Mouse (Mus musculus): ENCODE measurements around the gene Cst6. TPM values are rescaled to one million over a fixed set of nuclear protein-coding genes. Genes with fewer than 3 reads are reported as not detected.
A peak's percentile ranks its signal among the peaks of the same experiment; 100 is the strongest.

Cst6 gene
- total and polyA plus RNA-seq, 2 experiments from 2014 or later = 0.76 to 9.6 TPM

GRCm38 (mm10) chr19:5335441-5335840 lies 13.9 kb downstream of the Cst6 start, which contains the start of gene Catsper1:
TSS of gene Catsper1 (plus strand) at chr19:5335741.
- Histone ChIP-seq H3K27ac (ENCODE audit: low read depth, low read length) (no peak within 1 kb of the TSS), H3K4me2 (ENCODE audit: low read depth) (no peak within 1 kb of the TSS), H3K4me1 (ENCODE audit: insufficient read depth) (no peaks in the 10 kb centered on the region), H3K27me3 (ENCODE audit: insufficient read depth, low read length) (no peaks in the 10 kb centered on the region), H3K9me3 (ENCODE audit: low read length) (no peaks in the 10 kb centered on the region), H3K36me3 (ENCODE audit: insufficient read depth) (no peaks in the 10 kb centered on the region), H3K4me3 (ENCODE audit: low read depth, low read length) (no peak within 1 kb of the TSS), H3K9ac (no peak within 1 kb of the TSS)
- WGBS = 86% methylated on average over 6 of the region's 6 CpGs
- DNase-seq (no peak), ATAC-seq (no peak)
- TF ChIP-seq CTCF (IDR thresholded peaks at IDR 0.05; ENCODE audit: low read depth) = no peak

GRCm38 (mm10) chr19:5334741-5335140 lies 14.6 kb downstream of the Cst6 start:
- Histone ChIP-seq H3K4me3 (ENCODE audit: low read depth, low read length) (no peak overlapping the region), H3K36me3 (ENCODE audit: insufficient read depth) (no peaks in the 10 kb centered on the region), H3K4me1 (ENCODE audit: insufficient read depth) (no peaks in the 10 kb centered on the region), H3K27me3 (ENCODE audit: insufficient read depth, low read length) (no peaks in the 10 kb centered on the region), H3K9me3 (ENCODE audit: low read length) (no peaks in the 10 kb centered on the region), H3K27ac (ENCODE audit: low read depth, low read length) (no peak overlapping the region), H3K4me2 (ENCODE audit: low read depth) (no peak overlapping the region), H3K9ac (no peak overlapping the region)
- ATAC-seq (no peak), DNase-seq (no peak)
- 78% methylated on average over 5 of the region's 5 CpGs for WGBS
- no peak for TF ChIP-seq CTCF (IDR thresholded peaks at IDR 0.05; ENCODE audit: low read depth)

- TF ChIP-seq CTCF (IDR thresholded peaks at IDR 0.05; ENCODE audit: low read depth) = no peak
- Histone ChIP-seq H3K4me2 (ENCODE audit: low read depth) (no peak overlapping the region), H3K27me3 (ENCODE audit: insufficient read depth, low read length) (no peaks in the 10 kb centered on the region), H3K27ac (ENCODE audit: low read depth, low read length) (no peak overlapping the region), H3K9ac (no peak overlapping the region), H3K4me3 (ENCODE audit: low read depth, low read length) (no peak overlapping the region), H3K4me1 (ENCODE audit: insufficient read depth) (no peaks in the 10 kb centered on the region), H3K9me3 (ENCODE audit: low read length) (no peaks in the 10 kb centered on the region), H3K36me3 (ENCODE audit: insufficient read depth) (no peaks in the 10 kb centered on the region)
- DNase-seq = no peak
- no peak for ATAC-seq
- 81% methylated on average over 19 of the region's 19 CpGs for WGBS
These were observed 21.4 kb downstream of the Cst6 start for GRCm38 (mm10) chr19:5327970-5328369.

GRCm38 (mm10) chr19:5323801-5324200 lies 25.6 kb downstream of the Cst6 start:
- no peak for TF ChIP-seq CTCF (IDR thresholded peaks at IDR 0.05; ENCODE audit: low read depth)
- no peak overlapping the region for H3K4me2 ChIP-seq (ENCODE audit: low read depth)
- no peaks in the 10 kb centered on the region for H3K36me3 ChIP-seq (ENCODE audit: insufficient read depth)
- no peak overlapping the region for H3K27ac ChIP-seq (ENCODE audit: low read depth, low read length)
- DNase-seq (no peak), ATAC-seq (no peak)
- H3K9ac ChIP-seq = no peak overlapping the region
- H3K4me1 ChIP-seq (ENCODE audit: insufficient read depth) = no peaks in the 10 kb centered on the region
- H3K27me3 ChIP-seq (ENCODE audit: insufficient read depth, low read length) = no peaks in the 10 kb centered on the region
- no peak overlapping the region for H3K4me3 ChIP-seq (ENCODE audit: low read depth, low read length)
- no peaks in the 10 kb centered on the region for H3K9me3 ChIP-seq (ENCODE audit: low read length)
- 60% methylated on average over 17 of the region's 17 CpGs for WGBS

- Histone ChIP-seq H3K27ac (ENCODE audit: low read depth, low read length) (no peak overlapping the region), H3K9ac (no peak overlapping the region), H3K27me3 (ENCODE audit: insufficient read depth, low read length) (no peaks in the 10 kb centered on the region), H3K4me3 (ENCODE audit: low read depth, low read length) (no peak overlapping the region), H3K36me3 (ENCODE audit: insufficient read depth) (no peaks in the 10 kb centered on the region), H3K4me2 (ENCODE audit: low read depth) (no peak overlapping the region), H3K4me1 (ENCODE audit: insufficient read depth) (no peaks in the 10 kb centered on the region), H3K9me3 (ENCODE audit: low read length) (no peaks in the 10 kb centered on the region)
- DNase-seq (no peak), ATAC-seq (no peak)
- TF ChIP-seq CTCF (IDR thresholded peaks at IDR 0.05; ENCODE audit: low read depth) = no peak
- 90% methylated on average over 8 of the region's 8 CpGs for WGBS
These were observed 36.2 kb downstream of the Cst6 start for GRCm38 (mm10) chr19:5313189-5313588.

GRCm38 (mm10) chr19:5309025-5309424 lies 40.3 kb downstream of the Cst6 start:
- Histone ChIP-seq H3K9me3 (ENCODE audit: low read length) (no peaks in the 10 kb centered on the region), H3K9ac (no peak overlapping the region), H3K27ac (ENCODE audit: low read depth, low read length) (no peak overlapping the region), H3K36me3 (ENCODE audit: insufficient read depth) (peaks cover 31% of the 10 kb centered on the region), H3K27me3 (ENCODE audit: insufficient read depth, low read length) (no peaks in the 10 kb centered on the region), H3K4me2 (ENCODE audit: low read depth) (no peak overlapping the region), H3K4me3 (ENCODE audit: low read depth, low read length) (no peak overlapping the region), H3K4me1 (ENCODE audit: insufficient read depth) (no peaks in the 10 kb centered on the region)
- no peak for DNase-seq
- 88% methylated on average over 7 of the region's 7 CpGs for WGBS
- no peak for ATAC-seq
- no peak for TF ChIP-seq CTCF (IDR thresholded peaks at IDR 0.05; ENCODE audit: low read depth)

- WGBS = 54% methylated on average over 98 of the region's 98 CpGs
- Histone ChIP-seq H3K27me3 (ENCODE audit: insufficient read depth, low read length) (no peaks in the 10 kb centered on the region), H3K9ac (no peak overlapping the region), H3K4me1 (ENCODE audit: insufficient read depth) (no peaks in the 10 kb centered on the region), H3K27ac (ENCODE audit: low read depth, low read length) (no peak overlapping the region), H3K9me3 (ENCODE audit: low read length) (no peaks in the 10 kb centered on the region), H3K4me2 (ENCODE audit: low read depth) (0 out of 2 replicates have a peak overlapping the region, but pooled peaks have one; percentile 13), H3K36me3 (ENCODE audit: insufficient read depth) (peaks cover 48% of the 10 kb centered on the region), H3K4me3 (ENCODE audit: low read depth, low read length) (no peak overlapping the region)
- ATAC-seq (no peak; the same call in 1 of the 2 replicates), DNase-seq (peak; percentile 45)
- 0 out of 2 replicates have a peak, but pooled peaks have one; percentile 4 for TF ChIP-seq CTCF (IDR thresholded peaks at IDR 0.05; ENCODE audit: low read depth)
These were observed 42.2 kb downstream of the Cst6 start for GRCm38 (mm10) chr19:5306968-5307734.
